Mouse (Mus musculus) neural tube, embryonic 11.5 days (tissue): Measurements from ENCODE around the gene Grb2. TPM values are rescaled to one million over a fixed set of nuclear protein-coding genes. Genes with fewer than 3 reads are reported as not detected.

Source experiments
- ATAC-seq: fragments of 200-750 bp; cut with Nextera tagmentation; 2 replicates; pipeline ENCODE4 v1.8.0; 2017; ENCODE audit warnings: moderate number of reproducible peaks, mild to moderate bottlenecking, moderate TSS enrichment, moderate library complexity; ENCODE audit not compliant: insufficient read depth, low FRiP score, low TSS enrichment
- DNase-seq: peaks from one replicate; pipeline ENCODE4 v3.0.0-alpha.2; 2015; ENCODE audit warnings: low spot score
- H3K27ac ChIP-seq: fragments of 300-500 bp; sonication (generic); 2 replicates; pipeline ENCODE4 v1.5.1; 2014; ENCODE audit warnings: low read depth, mild to moderate bottlenecking, low read length
- H3K27me3 ChIP-seq: fragments of 300-500 bp; sonication (generic); 2 replicates; pipeline ENCODE4 v1.6.1; 2014; ENCODE audit warnings: mild to moderate bottlenecking, low read length, mixed read lengths; ENCODE audit not compliant: control insufficient read depth, insufficient read depth
- H3K36me3 ChIP-seq: fragments of 300-500 bp; sonication (generic); 2 replicates; pipeline ENCODE4 v1.6.1; 2014; ENCODE audit warnings: mild to moderate bottlenecking, low read length, moderate library complexity, mixed read lengths; ENCODE audit not compliant: control insufficient read depth, insufficient read depth
- H3K4me1 ChIP-seq: fragments of 300-500 bp; sonication (generic); 2 replicates; pipeline ENCODE4 v1.6.1; 2014; ENCODE audit warnings: low read length, mixed read lengths; ENCODE audit not compliant: control insufficient read depth, insufficient read depth
- H3K4me2 ChIP-seq: fragments of 300-500 bp; sonication (generic); 2 replicates; pipeline ENCODE4 v1.6.1; 2014; ENCODE audit warnings: low read depth, mild to moderate bottlenecking, moderate library complexity
- H3K4me3 ChIP-seq: fragments of 300-500 bp; sonication (generic); 2 replicates; pipeline ENCODE4 v1.5.1; 2014; ENCODE audit warnings: low read depth, low read length
- H3K9ac ChIP-seq: fragments of 300-500 bp; sonication (generic); 2 replicates; pipeline ENCODE4 v1.6.1; 2014; ENCODE audit warnings: mild to moderate bottlenecking, low read length
- H3K9me3 ChIP-seq: fragments of 300-500 bp; sonication (generic); 2 replicates; pipeline ENCODE4 v1.6.1; 2016; ENCODE audit warnings: low read length; ENCODE audit not compliant: control insufficient read depth
- WGBS: fragments of 180-500 bp; shearing (Covaris S2); extraction: QIAGEN DNeasy Blood & Tissue Kit; methylation state at CpG from one replicate; pipeline ENCODE4 v1.1.7; 2014; 5-methylcytosine and 5-hydroxymethylcytosine counted together
- polyA plus RNA-seq: library from polyadenylated mRNA; unstranded; fragments of >200 nt; fragmentation: Nextera tagmentation; extraction: Ambion mirVana; gene quantifications from 2 replicates; pipeline ENCODE4 v1.2.1, GENCODE M21; 2014

The Grb2 gene
- 86.7 and 89.8 TPM in 2 replicates for polyA plus RNA-seq

DNA sequence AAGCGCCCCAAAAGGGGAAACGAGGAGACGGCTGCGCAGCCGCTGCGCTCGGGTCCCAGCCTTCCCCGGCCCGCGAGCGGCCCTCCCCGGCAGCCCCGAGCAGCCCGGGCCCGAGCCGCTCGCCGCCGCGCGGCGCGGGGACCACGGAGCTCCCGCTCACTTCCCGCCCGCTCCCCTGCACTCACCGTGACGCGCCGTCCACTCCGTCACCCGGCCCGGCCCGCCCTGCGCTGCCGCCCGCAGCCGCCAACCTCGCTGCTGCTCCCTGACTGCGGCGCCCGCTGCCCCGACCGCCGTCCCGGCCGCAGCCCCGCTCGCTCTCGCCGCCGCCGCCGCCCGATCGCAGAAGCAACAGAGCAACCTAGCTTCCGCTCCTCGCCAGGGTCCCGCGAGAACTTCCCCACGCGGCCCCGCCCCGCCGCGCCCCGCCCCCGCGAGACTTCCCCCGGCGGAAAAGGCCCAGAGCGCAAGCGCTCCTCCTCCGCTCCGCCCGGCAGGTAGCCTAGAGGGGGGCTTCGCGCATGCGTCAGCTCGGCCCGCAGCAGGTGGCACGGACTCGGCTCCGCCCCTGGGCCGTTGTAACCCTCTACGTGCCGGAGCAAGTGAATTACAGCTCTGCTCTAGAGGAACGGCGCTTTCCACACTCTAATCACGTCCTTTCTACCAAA is at the start of gene Grb2:
TSS of gene Grb2 (minus strand) at position 389 of the 668 bp plus-strand sequence.
- Histone ChIP-seq H3K36me3 (no peaks in the 10 kb centered on the region), H3K9ac (peak within 1 kb of the TSS; percentile 94), H3K4me3 (peak within 1 kb of the TSS; percentile 98), H3K27ac (peak within 1 kb of the TSS; percentile 93), H3K4me1 (peaks cover 11% of the 10 kb centered on the region), H3K9me3 (no peaks in the 10 kb centered on the region), H3K27me3 (no peaks in the 10 kb centered on the region), H3K4me2 (peak within 1 kb of the TSS; percentile 67)
- under 1% methylated on average over 49 of the region's 91 CpGs for WGBS
- DNase-seq = peak; percentile 98
- peak; percentile 91 for ATAC-seq

DNA sequence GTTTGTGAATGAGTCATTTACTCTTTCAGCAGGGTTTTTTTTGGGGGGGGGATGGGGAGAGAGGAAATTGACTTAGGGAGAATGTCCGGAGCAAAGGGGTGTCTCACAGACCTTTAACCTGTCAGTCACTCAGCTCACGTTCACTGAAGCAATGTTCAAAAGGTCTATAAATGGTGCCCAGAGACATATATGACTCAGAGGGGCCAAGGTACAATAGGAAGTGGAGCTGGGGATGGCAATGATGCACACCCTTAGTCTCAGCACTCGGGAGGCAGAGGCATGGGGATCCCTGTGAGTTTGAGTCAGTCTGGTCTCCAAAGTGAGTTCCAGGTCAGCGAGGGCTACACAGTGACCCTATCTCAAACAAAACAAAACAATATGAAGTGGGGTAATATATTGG is 45.1 kb upstream of the Grb2 start:
- WGBS = 76% methylated on average over 4 of the region's 4 CpGs
- no peak for ATAC-seq
- no peak overlapping the region for H3K4me3 ChIP-seq
- no peak overlapping the region for H3K9ac ChIP-seq
- no peaks in the 10 kb centered on the region for H3K9me3 ChIP-seq
- no peak overlapping the region for H3K27ac ChIP-seq
- H3K36me3 ChIP-seq = no peaks in the 10 kb centered on the region
- no peaks in the 10 kb centered on the region for H3K27me3 ChIP-seq
- no peaks in the 10 kb centered on the region for H3K4me1 ChIP-seq
- DNase-seq = no peak
- H3K4me2 ChIP-seq = no peak overlapping the region

DNA sequence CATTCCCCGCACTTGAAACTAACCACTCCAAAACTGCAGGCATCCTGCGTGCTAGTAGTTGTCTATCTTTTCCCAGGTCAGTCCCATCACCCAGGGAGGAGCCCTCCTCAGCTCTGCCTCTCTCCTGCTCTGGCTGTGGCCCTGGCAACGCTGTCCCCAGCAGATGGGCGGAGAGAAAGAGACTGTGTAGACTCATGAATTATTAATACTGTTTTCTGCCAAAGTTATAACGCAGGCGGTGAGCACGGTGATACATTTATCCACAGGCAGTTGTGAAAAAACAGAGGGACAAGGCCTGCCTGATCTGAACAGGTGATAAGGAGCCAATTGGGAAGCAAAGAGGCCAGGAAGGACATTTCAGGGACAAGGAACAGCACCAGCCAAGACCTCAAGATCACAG is 44.3 kb upstream of the Grb2 start:
- no peak for ATAC-seq
- no peak overlapping the region for H3K27ac ChIP-seq
- 58% methylated on average over 7 of the region's 7 CpGs for WGBS

DNA sequence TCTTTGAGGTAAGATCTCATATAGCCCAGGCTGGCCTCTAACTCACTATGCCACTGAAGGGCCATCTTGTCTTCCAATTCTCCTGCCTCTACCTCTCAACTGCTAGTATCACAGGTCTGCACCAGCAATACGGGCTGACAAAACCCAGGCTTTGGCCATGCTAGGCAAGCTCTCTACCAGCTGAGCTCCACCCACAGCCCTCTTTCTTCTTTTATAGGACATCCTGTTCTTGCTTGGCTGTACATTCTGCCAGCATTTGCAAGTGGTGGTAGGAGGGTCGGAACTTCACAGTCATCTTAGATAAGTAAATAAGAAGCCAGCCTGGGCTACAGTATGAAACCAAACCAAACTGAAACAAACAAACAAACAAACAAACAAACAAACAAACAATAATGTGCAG is 43.3 kb upstream of the Grb2 start:
- Histone ChIP-seq H3K36me3 (no peaks in the 10 kb centered on the region), H3K4me3 (no peak overlapping the region), H3K9me3 (no peaks in the 10 kb centered on the region), H3K27ac (no peak overlapping the region), H3K27me3 (no peaks in the 10 kb centered on the region), H3K4me1 (no peaks in the 10 kb centered on the region), H3K4me2 (no peak overlapping the region), H3K9ac (no peak overlapping the region)
- DNase-seq (no peak), ATAC-seq (no peak)
- WGBS = 66% methylated on average over 2 of the region's 2 CpGs

More for the DNA sequence above, 44.3 kb upstream of the Grb2 start:
- DNase-seq = peak; percentile 46
- Histone ChIP-seq H3K4me1 (no peaks in the 10 kb centered on the region), H3K36me3 (no peaks in the 10 kb centered on the region), H3K9ac (no peak overlapping the region), H3K27me3 (no peaks in the 10 kb centered on the region), H3K4me3 (no peak overlapping the region), H3K9me3 (no peaks in the 10 kb centered on the region), H3K4me2 (no peak overlapping the region)

DNA sequence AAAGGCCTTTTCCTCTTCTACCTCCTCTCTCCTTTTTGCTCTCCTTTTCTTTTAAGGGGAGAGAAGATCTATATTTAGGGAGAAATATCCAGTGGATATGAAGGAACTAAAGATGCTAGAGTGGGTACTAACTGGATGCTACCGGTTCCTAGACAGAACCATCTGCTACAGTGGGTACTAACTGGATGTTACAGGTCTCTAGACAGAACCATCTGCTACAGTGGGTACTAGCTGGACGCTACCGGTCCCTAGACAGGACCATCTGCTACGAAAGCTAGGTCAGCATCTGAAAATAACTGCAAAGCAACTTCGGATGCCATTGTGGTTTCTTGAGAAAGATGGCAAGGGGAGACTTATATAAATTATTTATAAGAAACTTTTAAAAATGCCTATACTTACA is 41.4 kb upstream of the Grb2 start:
- no peaks in the 10 kb centered on the region for H3K4me1 ChIP-seq
- no peaks in the 10 kb centered on the region for H3K27me3 ChIP-seq
- H3K27ac ChIP-seq = no peak overlapping the region
- ATAC-seq (no peak), DNase-seq (no peak)
- 90% methylated on average over 5 of the region's 5 CpGs for WGBS
- no peak overlapping the region for H3K9ac ChIP-seq
- H3K4me2 ChIP-seq = no peak overlapping the region
- no peak overlapping the region for H3K4me3 ChIP-seq
- H3K36me3 ChIP-seq = no peaks in the 10 kb centered on the region
- no peaks in the 10 kb centered on the region for H3K9me3 ChIP-seq

DNA sequence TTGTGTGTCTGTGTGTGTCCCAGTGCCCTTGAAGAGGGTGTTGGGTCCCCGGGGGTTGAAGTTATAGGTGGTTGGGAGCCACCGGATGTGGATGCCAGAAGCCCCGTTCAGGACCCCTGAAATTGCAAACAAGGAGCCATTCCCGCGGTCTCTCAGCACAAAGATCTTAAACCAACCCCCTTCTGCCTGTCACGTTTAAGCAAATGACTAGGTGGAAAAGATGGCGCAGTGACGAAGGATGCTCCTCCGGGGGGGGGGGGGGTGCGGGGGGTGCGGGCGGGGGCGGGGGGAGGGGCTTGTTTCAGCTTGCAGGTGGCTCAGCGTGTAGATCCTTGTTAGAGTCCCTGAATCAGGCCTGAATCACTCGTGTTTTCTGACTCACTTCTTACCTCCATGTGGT is 39.0 kb upstream of the Grb2 start:
- no peak overlapping the region for H3K27ac ChIP-seq
- no peaks in the 10 kb centered on the region for H3K4me1 ChIP-seq
- WGBS = 13% methylated on average over 10 of the region's 15 CpGs
- no peaks in the 10 kb centered on the region for H3K27me3 ChIP-seq
- peak overlapping the region; percentile 23; the same call in 1 of the 2 replicates for H3K4me2 ChIP-seq
- no peak for DNase-seq
- no peak overlapping the region for H3K4me3 ChIP-seq
- no peak overlapping the region for H3K9ac ChIP-seq
- no peaks in the 10 kb centered on the region for H3K36me3 ChIP-seq
- ATAC-seq = no peak
- no peaks in the 10 kb centered on the region for H3K9me3 ChIP-seq

DNA sequence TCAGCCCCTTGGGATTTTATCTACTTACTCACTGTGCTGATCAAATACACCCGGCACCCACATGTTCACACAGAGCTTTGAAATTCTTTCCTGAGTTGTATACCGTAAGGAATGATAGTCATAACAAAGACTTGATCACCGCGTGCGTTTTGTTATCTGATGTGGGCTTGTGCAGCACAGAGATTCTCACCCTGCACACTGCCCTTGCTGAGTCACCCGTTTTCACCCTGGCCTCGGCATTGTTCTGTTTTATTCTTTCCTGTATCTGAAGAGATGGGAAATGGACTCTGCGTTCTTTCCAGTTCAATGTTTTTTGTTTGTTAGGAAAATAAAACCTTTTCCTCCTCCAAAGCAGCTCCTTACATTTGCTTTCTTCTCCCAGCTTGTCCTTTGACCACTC is 38.4 kb upstream of the Grb2 start:
- Histone ChIP-seq H3K9ac (no peak overlapping the region), H3K27ac (no peak overlapping the region), H3K4me3 (no peak overlapping the region), H3K4me2 (no peak overlapping the region; the same call in 1 of the 2 replicates), H3K36me3 (no peaks in the 10 kb centered on the region), H3K27me3 (no peaks in the 10 kb centered on the region), H3K9me3 (no peaks in the 10 kb centered on the region), H3K4me1 (no peaks in the 10 kb centered on the region)
- no peak for DNase-seq
- WGBS = 68% methylated on average over 8 of the region's 8 CpGs
- no peak for ATAC-seq

DNA sequence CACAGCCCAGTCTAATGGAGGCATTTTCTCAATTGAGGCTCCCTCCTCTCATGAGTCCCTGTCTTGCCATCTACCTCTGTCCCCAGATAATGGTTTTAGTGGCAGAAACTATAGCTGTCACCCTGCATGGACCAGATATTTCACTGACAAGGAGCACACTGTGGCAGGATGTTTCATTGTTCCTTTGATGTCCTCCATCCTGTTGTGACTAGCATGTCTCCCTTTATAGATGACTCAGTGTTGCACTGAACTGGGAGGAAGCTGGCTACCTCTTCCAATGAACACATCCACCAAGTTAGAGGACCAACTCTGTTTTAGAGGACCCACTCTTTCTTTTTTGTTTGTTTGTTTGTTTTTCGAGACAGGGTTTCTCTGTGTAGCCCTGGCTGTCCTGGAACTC is 37.7 kb upstream of the Grb2 start:
- no peak for DNase-seq
- Histone ChIP-seq H3K36me3 (no peaks in the 10 kb centered on the region), H3K4me3 (no peak overlapping the region), H3K9me3 (no peaks in the 10 kb centered on the region), H3K4me1 (no peaks in the 10 kb centered on the region), H3K27ac (no peak overlapping the region), H3K9ac (no peak overlapping the region), H3K4me2 (no peak overlapping the region), H3K27me3 (no peaks in the 10 kb centered on the region)
- no peak for ATAC-seq
- 71% methylated on average over 1 of the region's 1 CpGs for WGBS

DNA sequence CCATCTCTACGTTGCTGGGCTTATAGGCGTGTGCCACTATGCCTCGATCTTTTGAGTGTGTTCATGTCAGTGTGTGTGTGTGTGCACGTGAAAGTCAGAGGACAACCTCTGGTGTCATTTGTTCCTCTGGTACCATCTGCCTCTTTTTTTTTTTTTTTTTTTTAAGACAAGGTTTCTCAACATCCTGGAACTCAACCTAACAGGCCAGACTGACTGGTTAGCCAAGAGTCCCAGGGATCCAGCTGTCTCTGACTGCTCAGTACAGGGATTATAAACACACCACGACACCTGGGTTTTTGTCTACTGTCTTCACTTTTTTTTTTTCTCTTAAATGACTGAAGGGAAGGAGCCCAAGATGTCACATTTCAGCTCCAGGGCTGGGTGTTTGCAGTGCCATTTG is 36.0 kb upstream of the Grb2 start:
- no peak overlapping the region for H3K27ac ChIP-seq
- WGBS = 85% methylated on average over 5 of the region's 5 CpGs
- DNase-seq (no peak), ATAC-seq (no peak)
- H3K4me3 ChIP-seq = no peak overlapping the region
- no peaks in the 10 kb centered on the region for H3K9me3 ChIP-seq
- no peaks in the 10 kb centered on the region for H3K36me3 ChIP-seq
- no peak overlapping the region for H3K9ac ChIP-seq
- no peaks in the 10 kb centered on the region for H3K4me1 ChIP-seq
- H3K4me2 ChIP-seq = no peak overlapping the region
- no peaks in the 10 kb centered on the region for H3K27me3 ChIP-seq
